Mouse (Mus musculus): Measurements from ENCODE around the gene Rasal3.

GRCm38 (mm10) chr17:32388370-32389100 lies 14.8 kb downstream of the Rasal3 start:
- TF ChIP-seq CTCF (IDR thresholded peaks at IDR 0.05; ENCODE audit: extremely low read depth, insufficient read depth, insufficient read length, insufficient replicate concordance): no peak
- no peak for TF ChIP-seq POLR2A (IDR thresholded peaks at IDR 0.05; ENCODE audit: low read depth, low read length)
